Mouse (Mus musculus) layer of hippocampus, adult 11-12 months (tissue): ENCODE results near the gene Nckap5.

Source experiments
- DNase-seq: peaks from one replicate; pipeline ENCODE4 v3.0.0; 2022; ENCODE audit warnings: low spot score

Gene Nckap5

DNA sequence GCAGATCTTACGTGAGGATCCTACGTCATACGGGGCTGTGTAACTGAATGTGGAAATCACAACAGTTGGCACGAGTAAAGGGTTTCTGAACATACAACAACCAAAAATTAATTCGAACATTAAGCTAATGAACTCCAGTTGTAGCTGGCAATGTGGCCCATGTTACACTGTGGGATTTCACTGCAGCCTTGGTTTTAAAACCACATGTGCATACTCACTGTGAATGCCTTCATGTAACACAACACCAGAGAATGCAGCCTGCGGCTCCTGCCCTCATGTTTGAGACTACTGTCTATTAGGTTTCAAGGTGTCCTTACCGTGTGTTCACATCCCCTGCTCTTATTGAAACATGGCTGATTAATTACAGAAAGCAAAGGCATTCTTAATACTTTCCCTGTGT lies 269.7 kb downstream of the Nckap5 start:
- no peak for DNase-seq

DNA sequence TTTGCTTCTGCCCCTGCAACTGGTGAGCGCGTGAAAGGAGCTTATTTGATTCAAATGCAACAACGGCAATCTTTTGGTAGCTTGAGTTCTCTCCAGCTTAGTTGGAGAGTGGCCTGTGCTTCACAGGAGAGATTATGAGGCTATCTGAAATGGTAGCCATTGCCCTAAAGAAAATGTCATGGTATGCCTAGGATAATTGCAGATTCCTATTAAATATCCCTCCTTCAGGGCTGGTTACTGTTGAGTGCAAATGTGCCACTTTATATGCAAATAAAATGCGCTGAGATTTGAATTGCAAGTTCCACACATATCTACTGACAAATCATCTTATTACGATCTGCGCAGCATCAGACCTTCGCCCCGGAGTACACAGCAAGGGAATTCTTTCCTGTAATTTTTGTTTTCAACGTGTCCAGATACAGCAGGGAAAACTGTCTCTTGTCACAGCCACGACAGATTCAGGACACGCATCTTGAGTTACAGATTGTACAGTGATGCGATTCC lies 272.8 kb downstream of the Nckap5 start:
- no peak for DNase-seq

DNA sequence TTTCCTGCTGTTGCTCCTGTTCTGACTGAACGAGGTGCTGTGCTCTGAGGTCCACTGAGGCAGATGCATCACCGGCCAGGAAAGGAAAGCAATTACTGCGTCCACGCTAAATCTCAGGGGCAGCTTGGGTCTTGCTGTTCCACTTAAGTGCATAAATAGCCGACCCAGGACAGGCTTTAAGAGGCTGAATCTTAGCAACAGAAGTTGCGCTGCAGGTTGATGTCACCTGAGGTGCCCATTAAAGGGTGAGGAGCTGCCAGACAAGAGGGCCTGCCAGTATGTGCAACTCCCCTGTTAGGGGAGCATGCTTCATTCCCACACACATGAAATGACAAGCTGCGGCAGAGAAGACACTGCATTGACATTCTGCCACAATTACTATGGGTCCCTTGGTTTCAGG lies 282.6 kb downstream of the Nckap5 start:
- DNase-seq, result no peak

DNA sequence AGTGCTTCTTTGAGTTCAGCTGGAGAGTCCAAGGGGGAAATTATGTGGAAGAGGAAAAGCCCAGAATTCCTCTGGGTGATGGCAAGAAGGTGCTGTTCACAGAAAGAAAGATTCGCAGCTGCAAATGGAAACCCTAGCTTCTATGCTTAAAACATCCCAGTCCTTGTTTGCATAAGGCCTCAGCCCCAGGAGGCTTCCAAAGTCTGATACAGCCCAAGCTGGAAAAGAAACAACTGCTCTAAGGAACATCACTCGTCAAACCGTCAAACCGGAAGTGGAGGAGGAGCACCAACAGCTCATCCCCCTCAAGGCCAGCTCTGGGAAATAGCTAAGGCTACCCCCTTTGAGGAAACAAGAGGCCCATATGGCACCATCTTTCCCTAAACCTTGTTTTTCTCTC lies 286.1 kb downstream of the Nckap5 start:
- no peak for DNase-seq

DNA sequence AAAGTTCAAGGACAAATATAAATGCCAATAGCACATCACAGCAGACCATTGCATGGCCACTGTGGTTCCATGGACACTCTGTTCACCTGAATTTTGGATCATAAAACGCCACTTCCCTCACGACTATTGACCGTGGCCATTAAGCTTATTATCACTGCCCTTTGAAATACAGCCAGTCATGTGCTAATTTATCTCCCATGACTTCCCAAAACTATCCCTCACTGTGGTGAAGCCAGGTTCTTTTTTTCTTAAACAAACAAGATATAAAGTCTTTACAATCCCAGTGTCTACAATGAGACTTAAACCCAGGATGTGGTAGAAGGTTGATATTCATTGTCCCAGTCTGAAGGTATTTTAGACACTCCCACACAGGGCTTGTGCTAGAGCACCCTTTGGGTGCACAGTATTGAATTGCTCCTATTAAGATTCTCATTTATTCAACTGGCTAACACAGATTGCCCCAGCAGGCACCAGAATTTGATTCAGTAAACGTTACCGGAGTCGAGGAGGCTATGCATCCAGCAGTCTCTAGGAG lies 293.3 kb downstream of the Nckap5 start:
- no peak for DNase-seq

DNA sequence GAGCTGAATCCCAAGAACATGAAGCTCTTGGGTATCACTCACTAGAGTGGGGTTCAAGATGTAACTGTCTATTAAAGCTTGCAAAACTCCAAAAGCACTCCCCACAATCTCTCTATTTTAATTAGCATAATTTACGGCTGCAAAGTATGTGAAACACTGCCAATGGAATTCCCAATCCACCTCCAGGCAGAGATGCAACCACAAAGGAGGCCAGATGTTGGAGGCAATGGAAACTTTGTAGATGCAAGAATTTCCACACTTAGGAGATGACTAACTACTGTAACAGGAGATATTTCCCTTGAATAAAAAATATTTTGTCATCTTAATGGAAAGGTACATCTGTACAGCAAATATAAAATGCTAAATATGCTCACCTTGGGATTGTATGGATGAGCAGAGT lies 295.1 kb downstream of the Nckap5 start:
- no peak for DNase-seq

DNA sequence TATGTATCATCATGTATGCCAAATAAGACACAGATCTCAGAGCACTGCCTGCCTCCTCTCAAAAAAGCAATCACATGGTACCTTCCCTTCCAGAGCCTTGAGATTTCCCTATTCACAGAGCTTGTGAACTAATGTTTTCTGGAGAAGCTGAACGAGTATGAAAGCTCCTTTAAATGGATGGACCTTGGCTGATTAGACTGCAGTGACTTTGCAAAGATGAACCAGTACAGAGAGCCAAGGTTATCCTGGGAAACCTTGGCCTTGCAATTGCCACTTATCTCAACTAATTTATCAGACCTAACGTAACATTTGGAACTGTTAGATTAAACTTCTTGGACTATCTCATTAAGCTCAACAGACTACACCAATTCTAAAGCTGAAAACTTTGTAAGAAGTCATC lies 296.6 kb downstream of the Nckap5 start:
- no peak for DNase-seq

DNA sequence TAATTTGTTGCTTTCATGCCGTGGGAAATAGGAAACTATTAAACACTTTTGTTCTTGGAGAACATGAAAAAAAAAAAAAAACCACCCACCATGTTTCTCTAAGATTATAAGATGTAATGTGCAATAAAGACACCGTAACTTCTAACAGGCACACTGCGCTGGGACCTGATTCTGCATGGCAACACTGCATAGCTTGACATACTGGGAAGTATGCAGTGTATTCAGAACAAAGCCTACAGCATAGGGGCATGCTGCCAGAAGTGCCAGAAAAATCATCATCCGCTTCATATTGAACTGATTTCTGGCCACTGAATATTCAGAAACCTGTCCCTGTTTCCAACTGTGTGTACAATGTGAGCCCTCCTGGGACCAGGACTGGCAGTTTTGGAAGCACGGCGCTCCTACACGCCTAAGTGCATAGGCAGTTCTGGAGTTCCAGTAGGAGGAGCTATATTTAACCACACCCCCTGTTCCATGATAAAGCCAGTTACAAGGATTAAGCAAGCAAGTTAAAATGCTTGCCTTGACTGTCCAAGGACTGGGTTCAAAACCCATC lies 302.5 kb downstream of the Nckap5 start:
- no peak for DNase-seq

DNA sequence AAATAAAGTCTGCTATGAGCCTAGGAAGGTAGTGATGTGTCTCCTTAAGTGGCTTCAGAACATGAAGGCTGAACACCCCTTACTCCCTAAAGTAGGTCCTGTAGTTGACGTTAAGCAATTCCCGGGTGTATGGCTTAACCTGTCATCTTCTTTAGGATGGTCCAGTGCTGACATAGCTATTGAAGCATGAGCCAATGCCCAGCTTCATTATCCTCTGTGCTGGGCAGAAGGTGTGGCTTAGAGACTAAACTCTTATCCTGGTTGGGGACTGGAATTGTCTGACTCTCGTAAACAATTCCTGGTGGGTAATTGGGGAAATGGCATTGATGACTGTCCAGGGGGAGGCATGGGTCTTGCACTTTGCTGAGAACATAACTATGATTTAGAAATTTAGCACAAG lies 312.5 kb downstream of the Nckap5 start:
- DNase-seq, result no peak

DNA sequence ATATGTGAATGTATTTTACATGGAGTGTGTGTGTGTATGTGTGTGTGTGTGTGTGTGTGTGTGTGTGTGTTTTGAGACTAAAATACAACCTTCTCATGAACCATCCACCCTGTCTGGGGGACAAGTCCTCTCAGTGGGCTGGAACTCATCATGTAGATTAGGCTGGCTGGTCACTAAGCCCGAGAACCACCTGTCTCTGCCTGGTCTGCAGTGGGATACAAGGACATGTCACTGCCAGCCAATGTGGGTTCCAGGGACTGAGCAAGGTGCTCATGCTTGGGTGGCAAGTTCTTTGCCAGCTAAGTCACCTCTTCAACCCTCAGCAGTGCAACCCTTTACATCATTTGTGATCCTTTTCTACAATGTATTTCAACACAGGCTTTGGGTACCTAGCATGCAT lies 313.2 kb downstream of the Nckap5 start:
- DNase-seq, result no peak

DNA sequence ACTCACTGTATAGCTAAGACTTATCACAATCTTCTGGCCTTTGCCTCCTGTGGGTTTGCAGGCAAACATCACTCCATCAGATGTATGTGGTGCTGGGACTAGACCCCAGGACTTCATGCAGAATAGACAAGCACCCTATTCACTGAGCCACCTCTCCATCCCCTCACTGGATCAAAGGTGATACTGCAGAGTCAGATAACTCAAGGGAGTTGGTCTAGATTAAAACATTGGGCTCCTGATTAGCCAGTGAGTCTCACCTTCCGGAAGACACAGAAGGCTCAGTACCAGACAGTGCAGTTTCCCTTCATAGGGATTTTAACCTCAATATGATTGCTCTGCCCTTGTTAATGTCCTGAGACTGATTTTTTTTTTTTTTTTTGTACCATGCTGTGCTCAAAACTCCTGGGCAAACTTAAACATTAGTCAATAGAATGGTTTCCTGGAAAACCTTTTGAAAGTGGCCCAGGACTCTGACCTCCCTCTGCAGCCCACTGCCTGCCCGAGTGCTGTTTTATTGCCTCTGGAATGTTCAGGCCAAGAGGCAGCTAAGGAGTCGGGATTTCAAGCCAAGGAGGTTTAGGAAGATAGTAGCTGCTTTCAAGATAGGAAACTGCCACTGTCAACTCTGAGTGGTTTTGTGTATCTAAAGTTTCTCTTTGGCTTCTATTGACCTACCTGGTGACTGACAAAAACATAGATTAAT lies 315.4 kb downstream of the Nckap5 start:
- DNase-seq, result no peak

DNA sequence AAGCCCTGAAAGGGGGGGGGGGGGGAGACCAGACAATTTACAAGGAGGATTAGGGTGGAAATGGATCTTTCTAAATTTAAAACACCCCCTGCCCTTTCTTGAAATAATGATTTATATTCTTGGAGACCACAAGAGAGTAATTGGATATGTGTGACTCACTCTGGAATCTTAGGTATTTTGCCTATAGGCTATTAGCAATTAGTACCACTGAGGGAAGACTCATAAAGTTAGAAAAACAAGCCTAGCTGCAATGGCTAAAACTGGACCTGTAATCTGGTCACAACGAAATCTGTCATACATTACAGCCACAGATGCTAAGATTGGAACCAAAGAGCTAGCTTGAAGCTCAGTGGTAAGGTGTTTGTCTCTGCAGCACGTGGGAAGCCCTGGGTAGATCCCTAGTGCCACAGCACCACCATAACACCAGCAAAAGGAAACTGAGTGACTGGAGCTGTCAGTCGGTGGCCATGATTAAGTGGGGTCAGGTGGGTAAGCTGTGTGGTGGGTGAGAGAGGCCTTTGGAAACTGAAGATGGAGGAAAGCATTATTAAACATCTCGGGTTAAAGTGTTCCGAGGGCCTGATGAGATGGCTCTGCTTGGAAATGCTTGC lies 318.7 kb downstream of the Nckap5 start:
- no peak for DNase-seq

DNA sequence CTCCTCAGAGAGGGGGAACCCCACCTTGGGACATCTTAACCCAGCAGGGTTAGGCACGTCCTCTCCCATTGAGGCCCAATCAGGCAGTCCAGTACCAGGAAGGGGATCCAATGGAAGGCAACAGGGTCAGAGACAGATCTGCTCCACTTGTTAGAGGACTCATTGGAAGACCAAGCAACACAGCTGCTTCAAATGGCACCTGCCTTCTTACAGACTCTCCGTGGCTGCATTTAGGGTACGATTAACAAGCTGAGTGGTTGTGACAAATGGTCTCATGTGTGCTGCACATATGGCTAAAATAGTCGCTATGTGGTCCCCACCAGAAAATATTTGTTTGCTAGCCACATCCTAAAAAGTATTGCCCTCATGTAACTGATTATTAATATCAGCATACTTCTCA lies 325.9 kb downstream of the Nckap5 start:
- no peak for DNase-seq

DNA sequence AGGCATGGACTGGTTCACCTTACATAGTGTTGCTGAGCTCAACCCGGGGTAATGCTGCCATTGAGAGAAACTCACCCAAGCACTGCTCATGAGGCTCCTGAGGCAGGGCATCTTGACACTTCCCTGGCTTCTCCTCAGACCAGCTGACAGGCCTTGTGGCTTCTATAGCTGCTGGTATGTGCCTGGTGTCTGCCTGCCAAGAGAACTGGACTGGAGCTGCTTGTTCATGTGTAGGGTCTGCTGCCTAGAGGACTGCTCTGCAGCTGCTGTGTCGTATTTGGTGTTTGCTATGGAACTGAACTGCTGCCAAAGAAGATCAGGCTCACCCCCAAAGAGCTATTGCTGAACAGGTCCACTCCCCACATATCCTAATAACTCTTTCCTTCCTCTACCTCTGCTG lies 327.9 kb downstream of the Nckap5 start:
- no peak for DNase-seq

DNA sequence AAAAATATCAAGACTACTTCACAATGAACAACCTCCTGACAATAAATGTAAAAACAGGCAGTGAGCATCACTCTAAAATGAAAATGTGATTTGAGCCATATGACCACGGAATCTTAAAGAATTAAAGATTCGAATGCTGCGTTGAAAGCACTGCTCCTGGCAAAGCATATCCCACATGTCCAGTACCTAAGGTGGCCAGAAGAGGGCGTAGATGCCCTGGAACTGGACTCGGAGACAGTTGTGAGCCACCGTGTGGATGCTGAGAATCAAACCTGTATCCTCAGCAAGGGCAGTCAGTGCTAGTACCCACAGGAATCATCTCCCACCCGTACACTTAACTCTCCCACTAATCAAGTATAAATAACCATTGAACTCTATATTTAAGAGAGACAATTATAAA lies 333.9 kb downstream of the Nckap5 start:
- DNase-seq, result no peak

DNA sequence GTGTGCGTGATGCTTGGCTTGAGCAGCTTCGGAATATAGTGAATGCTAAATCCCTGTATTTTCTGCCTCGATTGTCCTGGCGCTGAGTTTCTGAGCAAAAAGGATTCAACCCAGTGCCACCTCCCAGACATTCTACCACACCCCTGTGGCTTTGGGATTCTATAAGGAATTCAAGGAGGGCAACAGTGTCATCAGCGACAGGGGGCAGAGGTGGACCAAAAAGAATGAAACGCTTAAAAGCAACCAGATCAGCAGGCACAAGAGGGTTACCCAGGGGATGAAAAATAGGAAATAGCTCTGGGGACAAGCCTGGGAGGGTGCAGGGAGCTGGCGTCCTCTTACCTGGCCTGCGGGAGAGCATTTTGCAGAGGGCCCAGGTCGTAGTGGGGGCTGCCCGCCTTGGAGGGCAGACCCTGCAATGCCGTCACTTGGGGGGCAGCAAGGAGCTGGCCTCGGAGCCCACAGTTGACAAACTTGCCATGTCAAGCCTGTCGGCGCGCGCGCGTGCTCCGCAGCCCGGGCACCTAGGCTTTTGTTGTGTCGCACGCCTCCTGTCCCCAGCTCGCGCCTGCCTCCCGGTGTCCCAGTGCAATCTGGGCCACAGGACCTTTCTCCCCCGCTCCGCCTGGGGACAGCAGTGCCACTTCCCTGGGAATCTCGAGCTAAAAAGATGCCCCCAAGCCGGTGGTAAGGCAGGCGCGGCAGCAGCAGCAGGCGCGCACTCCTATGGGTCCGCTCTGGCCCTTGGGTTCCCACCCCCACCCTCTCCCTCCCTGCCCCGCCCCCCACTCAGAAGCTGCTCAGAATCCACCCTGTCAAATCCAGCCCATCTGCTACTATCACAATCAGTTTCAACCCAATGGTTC lies 338.2 kb downstream of the Nckap5 start:
- DNase-seq, result no peak

DNA sequence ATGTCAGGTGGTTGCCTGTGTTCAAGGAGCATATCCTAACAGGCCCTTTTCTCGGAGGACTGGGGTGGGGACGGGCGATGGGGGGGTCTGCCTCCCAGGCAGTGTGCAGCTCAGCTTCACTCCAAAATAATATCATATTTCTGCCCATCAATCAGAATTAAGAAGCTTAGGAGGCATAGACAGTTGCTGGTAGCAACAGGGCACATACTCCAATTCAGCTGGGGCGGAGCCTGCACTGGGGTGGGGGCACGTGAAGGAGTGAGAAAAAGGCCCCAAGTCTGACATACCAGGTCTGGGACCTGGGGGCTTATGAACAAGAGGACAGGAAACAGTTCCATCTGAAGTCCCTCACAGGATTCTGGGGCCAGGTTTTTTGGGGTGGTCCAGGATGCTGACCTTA lies 339.2 kb downstream of the Nckap5 start:
- no peak for DNase-seq

DNA sequence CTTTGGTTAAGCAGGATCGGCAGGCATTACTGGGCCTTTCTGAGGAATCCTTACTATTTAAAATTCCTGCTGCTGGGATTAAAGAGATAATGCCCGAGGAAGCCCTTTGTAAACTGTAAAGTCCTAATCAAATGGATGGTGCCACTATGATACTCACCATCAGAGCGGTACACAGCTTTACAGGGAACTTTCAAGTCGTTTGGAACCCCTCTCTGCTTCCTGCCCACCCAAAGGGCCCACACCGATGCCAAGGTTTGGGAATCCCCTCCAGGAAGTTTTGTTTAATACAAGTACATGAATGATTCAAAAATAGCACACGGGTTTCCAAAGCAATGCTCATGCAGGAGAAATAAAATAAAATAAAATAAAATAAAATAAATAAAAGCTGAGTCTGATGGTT lies 340.3 kb downstream of the Nckap5 start:
- no peak for DNase-seq

DNA sequence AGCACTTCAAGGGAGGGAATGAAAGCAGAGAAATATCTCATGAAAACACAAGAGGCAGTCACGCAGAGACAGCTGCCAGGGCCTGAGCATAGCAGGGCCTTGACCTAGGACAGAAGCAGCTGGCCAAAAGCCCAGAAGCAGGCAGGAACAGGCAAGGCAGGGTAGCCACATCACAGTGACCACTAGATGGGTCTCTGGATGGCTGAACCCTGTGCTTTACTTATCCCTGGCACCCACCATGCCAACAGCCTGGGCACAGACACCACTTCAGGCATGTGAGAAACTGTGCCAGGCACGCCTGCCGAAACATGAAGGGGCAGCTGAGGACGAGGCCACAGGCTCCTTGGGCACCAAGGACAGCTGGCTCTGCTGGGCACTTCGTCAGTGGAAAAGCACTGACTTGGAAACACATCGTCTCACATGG lies 345.9 kb downstream of the Nckap5 start:
- no peak for DNase-seq

DNA sequence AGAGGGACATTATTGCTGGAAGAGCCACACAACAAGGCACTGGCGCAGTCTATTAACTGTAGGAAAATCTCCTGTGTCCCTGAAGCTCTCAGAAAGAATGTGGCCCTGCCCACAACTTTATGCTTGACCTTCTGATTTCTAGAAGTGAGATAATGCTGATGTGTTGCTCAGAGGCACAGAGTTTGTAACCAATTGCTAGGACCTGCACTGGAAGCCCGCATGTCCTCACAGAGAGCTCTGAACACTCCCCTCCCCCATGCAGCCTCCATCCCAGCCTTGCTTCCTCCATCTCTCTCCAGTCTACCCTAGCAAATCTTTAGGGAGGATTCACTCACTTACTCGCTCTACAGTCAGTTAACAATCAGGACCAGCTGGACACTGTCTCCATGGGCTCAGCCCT lies 346.9 kb downstream of the Nckap5 start:
- DNase-seq, result no peak

DNA sequence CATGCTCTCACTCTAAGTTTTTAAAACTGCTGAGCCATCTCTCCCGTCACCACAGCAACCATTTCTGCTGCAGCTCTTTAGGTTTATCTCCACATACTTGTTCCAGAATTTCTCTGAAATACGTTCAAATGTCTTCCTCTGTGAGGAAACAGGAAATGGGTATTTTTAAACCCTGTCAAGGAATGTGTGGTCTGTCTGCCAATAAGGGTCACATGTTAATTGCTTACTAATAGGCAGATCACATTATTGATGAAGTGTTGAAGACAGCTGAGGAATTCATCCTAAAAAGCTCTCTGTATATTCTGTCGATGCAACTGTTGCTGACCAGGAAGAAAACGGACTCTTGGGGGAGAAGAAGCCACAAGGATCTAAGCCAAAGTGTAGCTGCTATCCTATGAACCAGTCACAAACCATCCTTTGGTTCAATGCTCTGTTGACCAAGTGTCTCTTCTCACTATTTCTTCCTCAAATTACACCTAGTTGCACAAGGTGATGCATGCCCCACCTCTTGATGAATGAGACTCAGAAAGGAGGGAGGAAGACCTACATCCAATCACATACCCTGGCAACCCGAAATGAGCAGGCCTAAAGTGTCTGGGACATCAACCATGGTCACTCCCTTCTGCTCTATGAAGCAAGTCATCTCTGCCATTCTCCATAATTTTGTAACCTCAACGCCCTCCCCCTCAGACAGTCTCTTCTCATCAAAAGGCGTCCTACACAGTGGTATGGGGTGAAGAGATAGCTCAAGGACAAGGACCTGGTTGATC lies 349.0 kb downstream of the Nckap5 start:
- no peak for DNase-seq

DNA sequence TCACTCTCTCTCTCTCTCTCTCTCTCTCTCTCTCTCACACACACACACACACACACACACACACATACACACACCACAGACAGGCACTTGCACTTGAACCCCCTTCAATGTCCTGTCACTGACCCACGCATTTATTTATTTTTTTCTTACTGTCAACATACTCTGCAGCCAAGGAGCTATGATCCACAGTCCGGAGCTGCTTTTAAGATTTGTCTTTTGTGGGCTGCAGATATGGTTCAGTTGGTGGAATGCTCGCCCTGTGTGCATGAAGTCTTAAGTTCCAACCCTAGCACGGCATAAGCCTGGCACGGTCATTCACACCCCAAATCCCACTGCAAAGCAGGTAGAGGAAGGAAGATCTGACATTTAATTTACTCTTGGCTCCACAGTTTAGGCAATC lies 357.6 kb downstream of the Nckap5 start:
- no peak for DNase-seq
